8 mouse cellular contexts compared by ENCODE assay signal in genomic region chr15:102065661-102066325, GRCm38 (mm10). TPM values are rescaled to one million over a fixed set of nuclear protein-coding genes. Genes with fewer than 3 reads are reported as not detected.
DNase-seq lines count a peak whose midpoint lies in the region; ATAC-seq lines count a peak whose summit lies in the region.

No protein-coding gene starts in this region.

- H3K4me2 ChIP-seq in hindbrain, embryonic 13.5 days = no peak overlapping the region

- H3K9ac ChIP-seq in hindbrain, embryonic 13.5 days = no peak overlapping the region

- no peaks in the 10 kb centered on the region for H3K36me3 ChIP-seq in hindbrain, embryonic 13.5 days

- H3K4me1 ChIP-seq in hindbrain, embryonic 13.5 days (replicated peaks) = 0 out of 2 replicates have a peak, but pooled peaks cover 2% of the 10 kb centered on the region

- DNase-seq in NIH3T3 (ENCODE audit: low read depth) = peak; percentile 98
- DNase-seq in cerebellum, postnatal 10 days = peak; percentile 98 to 99
- DNase-seq in frontal cortex, postnatal 14 days (ENCODE audit: low spot score in 2 of 2) = peak; percentile 82 to 90
- peak; percentile 89 to 95 for DNase-seq in layer of hippocampus, postnatal 14 days (ENCODE audit: low spot score in 2 of 2)
- peak; percentile 95 for DNase-seq in lung, postnatal 10 days
- DNase-seq in retina, adult 2 months (ENCODE audit: low read depth, low spot score) = peak; percentile 79
- peak; percentile 90 for DNase-seq in thymus, postnatal 25 days

- no peak overlapping the region for H3K27ac ChIP-seq in hindbrain, embryonic 13.5 days

- WGBS in hindbrain, embryonic 13.5 days = 6% methylated on average over 20 of the region's 20 CpGs

- H3K4me3 ChIP-seq in hindbrain, embryonic 13.5 days = no peak overlapping the region

- H3K27me3 ChIP-seq in hindbrain, embryonic 13.5 days = peaks cover 39% of the 10 kb centered on the region

- no peaks in the 10 kb centered on the region for H3K9me3 ChIP-seq in hindbrain, embryonic 13.5 days

- peak; percentile 82 for ATAC-seq in hindbrain, embryonic 13.5 days (ENCODE audit: low FRiP score)

RNA-seq across cellular contexts. Expression of gene Eif4b, which starts 7.8 kb away (rescaled TPM):
- 82.3 and 82.9 TPM in 2 replicates for polyA plus RNA-seq in hindbrain, embryonic 13.5 days (2015; fragmentation: Nextera tagmentation; extraction: Ambion mirVana)
- total RNA-seq in layer of hippocampus, postnatal 14 days (2021) = 100 to 1,000 TPM; 179 to 184 TPM

RNA-seq across cellular contexts. Expression of gene Tns2, which starts 34.4 kb away (rescaled TPM):
- polyA plus RNA-seq in hindbrain, embryonic 13.5 days (2015; fragmentation: Nextera tagmentation; extraction: Ambion mirVana) = 8.3 and 9.3 TPM in 2 replicates
- total RNA-seq in layer of hippocampus, postnatal 14 days (2021) = 10 to 100 TPM; 10.0 to 15.8 TPM

RNA-seq across cellular contexts. Expression of gene Krt18, which starts 37.8 kb away (rescaled TPM):
- 7.6 and 14.2 TPM in 2 replicates for polyA plus RNA-seq in hindbrain, embryonic 13.5 days (2015; fragmentation: Nextera tagmentation; extraction: Ambion mirVana)
- total RNA-seq in layer of hippocampus, postnatal 14 days (2021) = 1 to 10 TPM in 1 of 2 experiments, under 1 TPM in 1; 0.45 to 3.4 TPM
